Mouse (Mus musculus) megakaryocyte, embryonic 14.5 days (primary cell): ENCODE data around the gene Trnau1ap. TPM values are rescaled to one million over a fixed set of nuclear protein-coding genes. Genes with fewer than 3 reads are reported as not detected.
"Not testable (repeated sequence)": the region's sequence is repeated elsewhere in the genome, so short reads cannot be mapped to it uniquely, and the experiment has no call there.

ENCODE experiments used
- H3K27me3 ChIP-seq: replicated peaks from 2 replicates; pipeline ENCODE3; 2012; ENCODE audit warnings: inconsistent platforms
- H3K36me3 ChIP-seq: replicated peaks from 2 replicates; pipeline ENCODE3; 2012; ENCODE audit warnings: low read length, inconsistent platforms, mixed read lengths
- H3K4me1 ChIP-seq: 2 replicates; pipeline ENCODE4 v1.6.1; 2012; ENCODE audit warnings: inconsistent platforms
- H3K4me3 ChIP-seq: replicated peaks from 2 replicates; pipeline ENCODE3; 2012; ENCODE audit warnings: moderate library complexity, mild to moderate bottlenecking, inconsistent platforms
- H3K9me3 ChIP-seq: 2 replicates; pipeline ENCODE4 v1.6.1; 2012; ENCODE audit warnings: inconsistent platforms
- FLI1 ChIP-seq: IDR thresholded peaks from 2 replicates; pipeline ENCODE4 v1.6.1; 2012; ENCODE audit warnings: low read length, inconsistent platforms, mixed read lengths
- GATA1 ChIP-seq: IDR thresholded peaks from 3 replicates; pipeline ENCODE4 v1.6.1; 2012; ENCODE audit warnings: mixed read lengths, low read length, inconsistent platforms, borderline replicate concordance
- polyA plus RNA-seq: library from polyadenylated mRNA; stranded (reverse); fragments of >175 nt; gene quantifications from 2 replicates; pipeline ENCODE4 v1.2.3, GENCODE M21; 2012; ENCODE audit warnings: low replicate concordance; ENCODE audit not compliant: insufficient read depth

Gene Trnau1ap
- polyA plus RNA-seq, 1 experiment = 58.9 TPM

DNA sequence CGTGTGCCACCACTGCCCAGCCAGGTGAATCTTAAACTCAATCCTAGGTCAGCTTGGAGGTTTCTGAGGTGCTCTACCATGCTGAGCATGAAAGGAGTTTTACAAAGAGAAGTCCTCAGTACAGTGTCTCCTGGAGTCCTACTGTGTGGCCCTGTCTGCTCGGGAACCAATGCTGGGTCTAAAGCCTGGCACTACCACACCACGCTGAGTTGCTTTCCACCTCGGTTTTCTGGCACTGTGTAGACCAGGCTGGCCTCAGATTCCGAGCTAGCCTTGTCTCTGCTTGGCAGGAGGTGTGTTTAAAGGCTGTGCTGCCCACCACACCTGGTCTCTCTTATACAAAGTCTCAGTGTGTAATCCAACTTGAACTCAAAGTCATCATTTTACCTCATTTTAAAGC, 16.7 kb downstream of the Trnau1ap start:
- Histone ChIP-seq H3K4me1 (peaks cover 18% of the 10 kb centered on the region), H3K36me3 (peaks cover 68% of the 10 kb centered on the region), H3K27me3 (no peaks in the 10 kb centered on the region), H3K4me3 (no peak overlapping the region), H3K9me3 (no peaks in the 10 kb centered on the region)
- TF ChIP-seq GATA1 (no peak), FLI1 (no peak)

DNA sequence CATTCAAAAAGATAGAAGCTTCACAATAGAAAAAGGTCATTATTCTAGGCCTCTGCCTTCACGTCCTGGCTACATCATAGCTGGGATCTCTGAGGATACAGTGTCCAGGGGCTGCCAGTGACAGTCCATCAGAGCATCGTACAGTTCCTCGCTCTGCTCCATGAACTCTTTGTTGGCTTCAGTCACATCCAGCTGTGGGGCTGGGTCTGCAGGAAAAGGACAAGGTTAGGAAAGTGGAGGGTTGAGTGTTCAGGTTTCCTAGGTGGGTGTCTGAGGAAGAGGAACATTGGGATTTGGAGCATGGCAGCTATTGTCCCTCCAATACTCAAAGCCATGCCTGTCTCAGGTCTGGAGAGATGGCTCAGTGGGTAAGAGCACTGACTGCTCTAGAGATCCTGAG, 17.5 kb downstream of the Trnau1ap start:
- H3K9me3 ChIP-seq = no peaks in the 10 kb centered on the region
- TF ChIP-seq GATA1 = no peak
- no peak for TF ChIP-seq FLI1
- H3K36me3 ChIP-seq = peaks cover 60% of the 10 kb centered on the region
- no peak overlapping the region for H3K4me3 ChIP-seq
- H3K27me3 ChIP-seq = no peaks in the 10 kb centered on the region
- H3K4me1 ChIP-seq = peaks cover 18% of the 10 kb centered on the region

DNA sequence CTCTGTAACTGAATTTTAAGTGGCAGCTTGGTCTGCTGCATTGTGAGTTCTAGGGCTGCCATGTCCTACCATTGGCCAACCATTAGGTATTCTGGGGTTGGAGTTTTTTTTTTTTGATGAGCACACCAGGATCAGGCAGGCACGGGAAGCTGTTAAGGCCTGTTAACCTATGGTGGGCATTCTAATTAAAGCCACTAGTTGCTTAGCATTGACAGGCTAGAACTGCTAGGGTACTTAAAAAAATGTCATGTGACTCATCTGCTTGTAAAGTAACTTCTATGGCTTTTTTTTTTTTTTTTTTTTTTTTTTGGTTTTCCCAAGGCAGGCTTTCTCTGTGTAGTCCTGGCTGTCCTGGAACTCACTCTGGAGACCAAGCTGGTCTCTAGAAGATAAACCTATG, 18.1 kb downstream of the Trnau1ap start:
- H3K4me1 ChIP-seq = peaks cover 18% of the 10 kb centered on the region
- no peaks in the 10 kb centered on the region for H3K27me3 ChIP-seq
- H3K36me3 ChIP-seq = peaks cover 54% of the 10 kb centered on the region
- H3K4me3 ChIP-seq = no peak overlapping the region
- H3K9me3 ChIP-seq = no peaks in the 10 kb centered on the region
- TF ChIP-seq FLI1 = no peak
- no peak for TF ChIP-seq GATA1

DNA sequence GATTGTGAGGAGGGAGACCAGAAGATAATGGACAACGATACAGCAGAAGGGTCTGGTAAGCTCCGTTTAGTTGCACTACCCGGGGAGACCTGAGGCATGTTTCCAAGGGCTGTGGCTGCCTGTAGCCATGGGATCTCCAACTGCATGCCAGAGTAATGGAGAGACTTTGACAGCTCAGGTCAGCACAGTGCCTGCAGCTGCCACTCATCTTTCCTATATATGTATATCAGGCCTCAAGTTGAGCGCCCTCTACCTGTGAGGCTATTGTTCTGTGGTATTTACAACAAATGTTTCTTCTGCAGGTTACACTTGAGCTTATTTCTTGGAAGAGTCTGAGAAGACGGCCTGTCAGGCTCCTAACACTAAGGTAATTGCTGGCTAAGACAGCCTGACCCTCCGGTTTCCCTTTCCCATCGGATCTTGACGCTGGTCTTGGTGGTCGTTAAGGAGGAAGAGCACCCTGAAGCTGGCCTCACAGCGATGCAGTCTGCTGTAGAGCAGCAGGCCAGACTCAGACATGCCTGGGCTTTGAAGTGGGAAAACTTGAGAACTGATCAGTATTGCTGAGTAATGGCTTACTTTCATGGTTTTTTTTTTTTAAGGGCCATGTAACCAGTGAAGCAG, 19.4 kb downstream of the Trnau1ap start:
- TF ChIP-seq GATA1 = no peak
- TF ChIP-seq FLI1 = no peak
- H3K27me3 ChIP-seq = no peaks in the 10 kb centered on the region
- peaks cover 45% of the 10 kb centered on the region for H3K36me3 ChIP-seq
- peak overlapping the region; percentile 93 for H3K4me3 ChIP-seq
- H3K4me1 ChIP-seq = peaks cover 30% of the 10 kb centered on the region
- H3K9me3 ChIP-seq = no peaks in the 10 kb centered on the region

DNA sequence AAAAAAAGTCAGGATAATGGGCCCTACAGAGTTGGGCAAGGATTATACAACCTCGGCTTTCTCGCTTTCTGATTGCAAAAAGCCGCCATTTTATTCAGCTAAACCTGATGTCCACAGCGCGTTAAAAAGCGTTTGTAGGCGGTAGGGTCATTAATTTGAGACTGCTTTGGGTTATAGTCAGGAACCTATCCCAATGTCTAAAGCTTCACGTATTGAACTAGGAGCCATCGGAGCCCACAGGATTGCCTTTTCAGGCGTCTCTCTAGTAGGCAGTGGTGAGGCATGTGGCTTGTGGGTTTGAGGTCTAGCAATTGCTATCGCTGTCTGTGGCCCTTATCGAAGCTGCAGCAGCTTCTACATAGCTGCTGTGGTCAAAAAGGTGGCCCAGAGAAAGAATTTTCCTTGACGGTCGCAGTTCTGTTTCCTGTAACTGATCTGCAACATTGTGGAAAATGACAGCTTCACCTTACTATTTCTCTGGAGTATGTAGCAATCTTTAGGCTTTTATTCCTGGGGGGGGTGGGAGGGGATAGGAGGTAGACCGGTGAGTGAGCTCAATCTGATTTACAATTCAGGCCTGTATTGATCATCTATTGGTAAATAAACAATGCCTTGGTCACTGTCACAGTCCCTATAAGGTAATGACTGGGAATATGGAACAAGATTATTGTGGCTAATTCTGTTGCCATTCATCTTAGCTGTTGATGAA, 20.0 kb downstream of the Trnau1ap start:
- peak; percentile 62; the same call in 1 of the 3 replicates for TF ChIP-seq GATA1
- TF ChIP-seq FLI1 = no peak
- H3K4me3 ChIP-seq = peak overlapping the region; percentile 93
- peaks cover 30% of the 10 kb centered on the region for H3K4me1 ChIP-seq
- H3K36me3 ChIP-seq = peaks cover 43% of the 10 kb centered on the region
- no peaks in the 10 kb centered on the region for H3K9me3 ChIP-seq
- H3K27me3 ChIP-seq = no peaks in the 10 kb centered on the region

DNA sequence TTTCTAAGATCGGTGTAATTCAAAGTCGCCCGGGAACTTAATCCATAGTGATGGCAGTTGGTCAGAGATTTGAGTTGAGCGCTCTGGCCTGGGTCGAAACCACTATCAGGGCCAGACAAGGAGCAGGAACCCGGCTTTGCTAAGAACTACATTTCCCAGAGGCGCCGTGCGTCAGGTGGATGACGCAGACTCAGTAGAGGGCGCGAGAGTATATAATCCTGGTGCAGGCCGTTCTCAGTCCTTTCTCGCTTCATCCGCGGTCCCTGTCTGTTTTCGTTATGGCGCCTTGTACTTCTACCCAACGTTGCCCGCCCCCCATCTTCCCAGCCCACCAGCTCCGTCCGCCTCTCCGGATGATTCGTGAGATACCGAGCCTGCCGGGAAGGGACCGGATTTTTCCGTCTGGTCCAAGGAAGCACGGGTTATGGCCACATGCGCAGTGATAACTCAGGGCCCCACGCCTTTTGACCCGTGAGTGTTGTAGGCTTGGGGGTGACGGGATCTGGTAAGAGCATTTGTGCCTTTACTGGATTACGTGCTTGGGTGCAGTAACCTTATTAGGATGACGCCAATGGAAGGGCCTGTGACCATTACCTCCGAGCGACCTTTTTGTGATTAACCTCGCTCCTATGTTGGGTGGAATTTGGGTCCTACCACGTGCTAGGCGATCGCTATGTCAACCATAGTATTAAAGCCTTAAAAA, 20.8 kb downstream of the Trnau1ap start:
- Histone ChIP-seq H3K4me1 (peaks cover 30% of the 10 kb centered on the region), H3K4me3 (peak overlapping the region; percentile 93), H3K27me3 (no peaks in the 10 kb centered on the region), H3K36me3 (peaks cover 36% of the 10 kb centered on the region), H3K9me3 (no peaks in the 10 kb centered on the region)
- no peak for TF ChIP-seq FLI1
- TF ChIP-seq GATA1 = no peak

DNA sequence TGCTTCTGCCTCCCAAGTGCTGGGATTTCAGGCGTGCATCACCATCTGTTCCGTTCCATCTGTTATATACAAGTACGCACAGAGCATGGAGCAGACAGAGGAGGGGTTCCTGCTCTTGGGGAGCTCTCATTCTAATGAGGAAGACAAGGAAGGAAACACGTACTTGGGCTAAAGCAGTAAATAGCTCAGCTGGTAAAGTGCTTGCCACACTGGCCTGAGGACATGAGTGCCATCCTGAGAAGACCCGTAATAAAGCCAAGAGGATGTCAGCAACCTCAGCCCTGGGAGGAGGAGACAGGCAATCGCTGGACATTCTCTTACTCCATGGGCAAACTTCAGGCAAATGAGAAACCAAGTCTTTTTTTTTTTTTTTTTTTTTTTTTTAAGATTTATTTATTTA, 23.3 kb downstream of the Trnau1ap start:
- H3K9me3 ChIP-seq = no peaks in the 10 kb centered on the region
- H3K4me3 ChIP-seq = no peak overlapping the region
- peaks cover 11% of the 10 kb centered on the region for H3K36me3 ChIP-seq
- H3K27me3 ChIP-seq = peaks cover 15% of the 10 kb centered on the region
- H3K4me1 ChIP-seq = peaks cover 43% of the 10 kb centered on the region
- TF ChIP-seq GATA1 = no peak
- no peak for TF ChIP-seq FLI1

DNA sequence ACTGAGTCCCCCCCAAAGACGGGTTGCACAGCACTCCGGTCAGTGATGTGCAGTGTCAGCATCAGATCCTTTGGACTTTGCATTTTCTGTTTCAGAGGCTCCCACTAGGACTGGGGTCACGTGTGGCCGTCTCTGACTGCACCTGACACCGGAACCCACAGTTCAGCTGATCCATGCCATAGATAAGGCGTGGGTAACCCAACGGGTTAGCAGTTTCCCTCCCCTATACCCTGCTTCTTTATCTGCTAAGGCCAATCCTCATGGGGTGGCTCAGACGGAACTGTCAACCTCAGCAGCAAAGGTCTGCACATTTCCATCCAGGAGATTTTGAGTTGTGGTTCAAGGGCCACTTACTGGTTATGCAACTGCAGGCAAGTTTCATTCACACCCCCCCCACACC, 24.1 kb downstream of the Trnau1ap start:
- Histone ChIP-seq H3K27me3 (peaks cover 17% of the 10 kb centered on the region), H3K4me3 (no peak overlapping the region), H3K9me3 (no peaks in the 10 kb centered on the region), H3K4me1 (peaks cover 37% of the 10 kb centered on the region), H3K36me3 (peaks cover 5% of the 10 kb centered on the region)
- no peak for TF ChIP-seq GATA1
- no peak for TF ChIP-seq FLI1

DNA sequence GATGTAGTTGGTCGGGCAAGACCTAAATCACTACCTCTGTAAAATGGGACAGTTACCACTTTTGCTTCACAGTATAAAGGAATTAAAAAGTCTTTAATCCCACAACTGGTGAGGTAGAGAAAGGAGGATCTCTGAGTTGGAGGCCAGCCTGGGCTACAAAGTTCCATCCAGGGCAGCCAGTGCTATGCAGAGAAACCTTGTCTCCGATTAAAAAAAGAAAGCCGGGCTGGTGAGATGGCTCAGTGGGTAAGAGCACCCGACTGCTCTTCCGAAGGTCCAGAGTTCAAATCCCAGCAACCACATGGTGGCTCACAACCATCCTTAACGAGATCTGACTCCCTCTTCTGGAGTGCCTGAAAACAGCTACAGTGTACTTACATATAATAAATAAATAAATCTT, 25.9 kb downstream of the Trnau1ap start:
- not testable (repeated sequence) for H3K9me3 ChIP-seq, H3K36me3 ChIP-seq
- H3K27me3 ChIP-seq = peaks cover 21% of the 10 kb centered on the region
- peaks cover 33% of the 10 kb centered on the region for H3K4me1 ChIP-seq
- H3K4me3 ChIP-seq = peak overlapping the region; percentile 91

DNA sequence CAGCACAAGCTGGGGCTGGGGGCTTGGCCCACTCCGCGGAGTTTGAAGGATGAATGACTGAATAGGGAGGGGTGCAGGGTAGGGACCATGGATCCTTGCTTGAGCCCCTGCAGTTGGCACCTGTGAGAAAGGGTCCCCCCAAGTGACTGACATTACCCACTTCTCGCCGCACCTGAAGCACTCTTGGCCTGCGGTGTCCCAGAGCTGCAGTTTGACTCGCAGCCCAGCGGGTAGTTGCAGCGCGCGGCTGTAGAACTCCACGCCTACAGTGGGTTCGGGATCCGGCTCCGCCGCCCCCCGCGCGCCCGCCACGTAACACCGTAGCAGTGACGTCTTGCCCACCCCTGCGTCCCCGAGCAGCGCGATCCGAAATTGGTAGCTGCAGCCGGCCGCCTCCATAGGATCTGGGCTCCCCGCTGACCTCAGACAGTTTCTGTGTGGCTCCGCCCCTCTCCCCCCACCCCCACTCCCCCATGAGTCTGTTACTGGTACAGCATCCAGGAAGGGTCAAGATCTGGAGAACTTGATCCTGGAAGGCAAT, 26.3 kb downstream of the Trnau1ap start, which contains the start of gene Rab42:
Gene Rab42, minus strand, starts transcription at position 447 of the 541 bp plus-strand sequence.
- H3K9me3 ChIP-seq = no peaks in the 10 kb centered on the region
- H3K36me3 ChIP-seq = no peaks in the 10 kb centered on the region
- H3K4me3 ChIP-seq = peak within 1 kb of the TSS; percentile 91
- H3K4me1 ChIP-seq = peaks cover 33% of the 10 kb centered on the region
- TF ChIP-seq GATA1 (no peak), FLI1 (no peak)
- H3K27me3 ChIP-seq = peaks cover 21% of the 10 kb centered on the region
